Mouse (Mus musculus): ENCODE data around the gene Wiz.

The Wiz gene

GRCm38 (mm10) chr17:32389101-32389659, at the start of gene Wiz:
Gene Wiz (minus strand): TSS chr17:32389439.
- peak; percentile 58 for DNase-seq (ENCODE audit: extremely low spot score, low read depth, low spot score)

GRCm38 (mm10) chr17:32437106-32437505, 47.9 kb upstream of the Wiz start:
- DNase-seq (ENCODE audit: extremely low spot score, low read depth, low spot score) = no peak

GRCm38 (mm10) chr17:32435151-32435550, 45.9 kb upstream of the Wiz start:
- no peak for DNase-seq (ENCODE audit: extremely low spot score, low read depth, low spot score)

- no peak for DNase-seq (ENCODE audit: extremely low spot score, low read depth, low spot score)
Observed at GRCm38 (mm10) chr17:32434324-32434723, 45.1 kb upstream of the Wiz start.

- no peak for DNase-seq (ENCODE audit: extremely low spot score, low read depth, low spot score)
Observed at GRCm38 (mm10) chr17:32431972-32432371, 42.7 kb upstream of the Wiz start.

GRCm38 (mm10) chr17:32426610-32427009, 37.4 kb upstream of the Wiz start:
- DNase-seq (ENCODE audit: extremely low spot score, low read depth, low spot score) = no peak

GRCm38 (mm10) chr17:32424034-32424433, 34.8 kb upstream of the Wiz start, which contains the start of gene Pglyrp2:
Gene Pglyrp2 (minus strand): TSS chr17:32424167.
- no peak for DNase-seq (ENCODE audit: extremely low spot score, low read depth, low spot score)

GRCm38 (mm10) chr17:32420781-32421180, 31.5 kb upstream of the Wiz start:
- no peak for DNase-seq (ENCODE audit: extremely low spot score, low read depth, low spot score)

GRCm38 (mm10) chr17:32419989-32420388, 30.8 kb upstream of the Wiz start:
- DNase-seq (ENCODE audit: extremely low spot score, low read depth, low spot score) = no peak

GRCm38 (mm10) chr17:32416771-32417170, 27.5 kb upstream of the Wiz start:
- no peak for DNase-seq (ENCODE audit: extremely low spot score, low read depth, low spot score)

- no peak for DNase-seq (ENCODE audit: extremely low spot score, low read depth, low spot score)
Observed at GRCm38 (mm10) chr17:32415417-32416020, 26.3 kb upstream of the Wiz start.

- DNase-seq (ENCODE audit: extremely low spot score, low read depth, low spot score) = no peak
Observed at GRCm38 (mm10) chr17:32411898-32412297, 22.7 kb upstream of the Wiz start.

GRCm38 (mm10) chr17:32403417-32403816, 14.2 kb upstream of the Wiz start, which contains the start of gene Rasal3:
Gene Rasal3 (minus strand): TSS chr17:32403583.
- DNase-seq (ENCODE audit: extremely low spot score, low read depth, low spot score) = no peak

GRCm38 (mm10) chr17:32402779-32403157, 13.5 kb upstream of the Wiz start:
- DNase-seq (ENCODE audit: extremely low spot score, low read depth, low spot score) = no peak

GRCm38 (mm10) chr17:32402011-32402778, 13.0 kb upstream of the Wiz start:
- DNase-seq (ENCODE audit: extremely low spot score, low read depth, low spot score) = no peak

GRCm38 (mm10) chr17:32396266-32396665, 7.0 kb upstream of the Wiz start:
- DNase-seq (ENCODE audit: extremely low spot score, low read depth, low spot score) = no peak

- DNase-seq (ENCODE audit: extremely low spot score, low read depth, low spot score) = no peak
Observed at GRCm38 (mm10) chr17:32393944-32394343, 4.7 kb upstream of the Wiz start.

- no peak for DNase-seq (ENCODE audit: extremely low spot score, low read depth, low spot score)
Observed at GRCm38 (mm10) chr17:32388370-32389100, 704 bp downstream of the Wiz start.

GRCm38 (mm10) chr17:32387986-32388369, 1.3 kb downstream of the Wiz start:
- no peak for DNase-seq (ENCODE audit: extremely low spot score, low read depth, low spot score)

GRCm38 (mm10) chr17:32386659-32387432, 2.4 kb downstream of the Wiz start:
- DNase-seq (ENCODE audit: extremely low spot score, low read depth, low spot score) = no peak

- no peak for DNase-seq (ENCODE audit: extremely low spot score, low read depth, low spot score)
Observed at GRCm38 (mm10) chr17:32383661-32384060, 5.6 kb downstream of the Wiz start.
